Mouse (Mus musculus) cerebral cortex, adult 2 months (tissue): ENCODE data around the gene Ppp1r27.

ENCODE experiments used
- WGBS: fragments of 180-500 bp; shearing (Covaris S2); methylation state at CpG from one replicate; pipeline ENCODE4 v1.1.7; 2018; 5-methylcytosine and 5-hydroxymethylcytosine counted together

Gene Ppp1r27

DNA sequence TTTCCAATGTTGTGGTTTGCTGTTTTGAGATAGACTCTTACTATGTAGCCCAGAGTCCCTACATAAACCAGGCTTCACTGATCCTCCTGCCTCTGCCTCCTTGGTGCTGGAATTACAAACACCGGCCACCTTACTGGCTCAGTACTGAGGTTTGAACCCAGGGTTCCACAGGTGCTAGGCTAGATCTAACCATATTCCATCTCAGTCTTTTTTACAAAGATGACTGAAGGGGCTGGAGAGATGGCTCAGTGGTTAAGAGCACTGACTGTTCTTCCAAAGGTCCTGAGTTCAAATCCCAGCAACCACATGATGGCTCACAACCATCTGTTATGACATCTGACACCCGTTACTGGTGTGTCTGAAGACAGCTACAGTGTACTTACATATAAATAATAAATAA, 36.7 kb downstream of the Ppp1r27 start:
- 90% methylated on average over 2 of the region's 2 CpGs for WGBS

DNA sequence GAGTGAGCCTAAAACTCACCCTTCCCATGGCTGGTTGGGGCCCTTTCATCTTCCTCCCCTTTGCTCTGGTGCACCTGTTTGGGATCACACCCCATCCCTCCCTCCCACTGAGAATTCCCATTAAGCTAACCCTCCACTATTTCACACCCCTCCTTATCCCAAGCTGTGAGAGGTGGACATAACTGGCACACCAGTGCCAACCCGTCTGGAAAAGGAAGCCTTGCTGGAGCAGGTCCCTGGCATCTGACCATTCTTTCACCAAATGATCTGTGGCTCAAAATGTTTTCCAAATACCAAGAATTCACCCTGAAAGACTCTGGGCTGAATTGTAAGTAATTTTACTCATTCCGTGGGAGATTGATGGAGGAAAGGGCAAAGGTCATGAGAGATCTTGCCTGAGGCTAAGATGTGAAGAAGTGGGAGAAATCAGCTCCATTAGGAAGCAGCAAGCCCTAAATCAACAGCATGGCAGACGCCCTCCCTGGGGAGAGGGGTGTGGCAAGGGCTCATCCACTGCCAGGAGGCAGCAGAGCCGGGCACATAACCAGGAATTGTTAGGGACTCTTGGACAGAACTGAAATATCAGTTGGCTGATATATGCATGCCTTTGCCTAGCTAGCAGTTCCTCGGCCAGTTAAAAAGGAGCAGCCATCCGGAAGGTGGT, 38.0 kb downstream of the Ppp1r27 start:
- WGBS = 45% methylated on average over 6 of the region's 6 CpGs

DNA sequence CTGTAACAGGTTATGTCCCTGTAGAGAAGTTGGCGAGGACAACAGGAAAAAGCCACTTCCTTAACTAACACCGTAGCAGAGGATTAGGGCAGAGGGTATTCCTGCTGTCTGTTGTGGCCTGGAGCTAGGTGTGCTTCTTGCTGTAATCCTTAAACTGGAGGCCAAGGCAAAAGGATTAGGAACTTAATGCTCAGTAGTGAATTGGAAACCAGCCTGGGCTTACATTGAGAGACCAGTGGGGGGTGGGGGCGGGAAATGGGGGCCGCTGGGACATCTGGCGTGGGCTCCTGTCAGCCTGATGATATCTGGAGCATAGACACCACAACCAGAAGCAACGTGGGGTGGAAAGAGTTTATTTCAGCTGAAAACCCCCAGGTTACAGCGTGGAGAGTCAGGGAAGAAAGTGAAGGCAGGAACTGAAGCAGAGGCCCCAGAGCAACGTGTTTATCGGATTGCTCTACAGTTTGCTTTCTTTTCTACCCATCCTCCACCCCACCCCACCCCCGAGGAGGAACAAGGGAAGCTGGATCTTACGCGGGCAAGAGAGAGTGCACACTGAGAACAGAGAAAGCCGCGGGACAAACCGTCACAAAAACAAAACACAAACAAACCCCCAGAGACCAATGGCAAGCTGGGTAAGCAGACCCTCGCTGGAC, 40.4 kb downstream of the Ppp1r27 start:
- 13% methylated on average over 16 of the region's 16 CpGs for WGBS

DNA sequence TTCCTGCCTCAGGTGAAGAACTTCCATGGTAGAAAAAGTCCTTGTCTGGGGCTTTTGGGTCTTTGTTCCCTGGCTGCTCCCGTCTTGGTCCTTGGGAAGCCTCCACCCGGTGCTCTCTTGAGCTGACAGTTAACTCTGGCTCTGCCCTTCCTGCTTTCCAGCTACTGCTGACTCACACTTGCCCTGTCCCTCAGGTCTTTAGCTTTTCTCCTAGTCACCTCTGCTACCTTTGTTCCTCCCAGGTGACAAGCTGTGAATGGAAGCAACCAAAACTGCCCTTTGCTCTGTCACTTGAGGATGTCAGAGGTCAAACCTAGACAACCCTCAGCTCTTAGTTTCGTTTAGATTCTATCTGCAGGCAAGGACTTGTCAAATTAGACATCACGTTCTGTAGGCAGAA, 41.0 kb downstream of the Ppp1r27 start:
- WGBS = 66% methylated on average over 4 of the region's 4 CpGs

DNA sequence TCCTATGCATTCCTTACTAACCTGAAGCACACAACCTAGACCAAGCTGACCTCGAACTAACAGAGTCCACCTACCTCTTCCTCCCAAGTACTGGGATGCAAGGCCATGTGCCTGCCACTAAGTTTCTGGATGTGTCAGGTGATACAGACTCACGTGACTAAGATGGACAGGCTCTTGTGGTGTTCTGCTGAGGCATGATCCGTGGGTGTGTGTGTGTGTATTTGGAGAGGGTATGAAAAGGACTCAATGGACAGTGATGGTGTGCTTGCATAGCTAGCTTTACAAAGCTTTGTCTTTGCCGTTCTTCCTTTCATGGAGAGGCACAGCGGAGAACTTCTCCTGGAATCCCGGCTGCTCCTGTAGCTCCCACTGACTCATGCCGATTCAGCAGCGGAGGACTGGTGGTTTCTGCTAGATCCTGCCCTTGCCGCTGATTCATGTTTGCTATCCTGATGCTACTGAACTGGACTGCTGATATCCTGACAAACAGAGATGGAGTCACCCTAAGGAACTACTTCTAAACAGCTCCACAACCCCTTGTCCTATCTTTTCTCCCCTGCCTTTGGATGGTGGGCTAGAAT, 42.6 kb downstream of the Ppp1r27 start:
- 81% methylated on average over 9 of the region's 9 CpGs for WGBS

DNA sequence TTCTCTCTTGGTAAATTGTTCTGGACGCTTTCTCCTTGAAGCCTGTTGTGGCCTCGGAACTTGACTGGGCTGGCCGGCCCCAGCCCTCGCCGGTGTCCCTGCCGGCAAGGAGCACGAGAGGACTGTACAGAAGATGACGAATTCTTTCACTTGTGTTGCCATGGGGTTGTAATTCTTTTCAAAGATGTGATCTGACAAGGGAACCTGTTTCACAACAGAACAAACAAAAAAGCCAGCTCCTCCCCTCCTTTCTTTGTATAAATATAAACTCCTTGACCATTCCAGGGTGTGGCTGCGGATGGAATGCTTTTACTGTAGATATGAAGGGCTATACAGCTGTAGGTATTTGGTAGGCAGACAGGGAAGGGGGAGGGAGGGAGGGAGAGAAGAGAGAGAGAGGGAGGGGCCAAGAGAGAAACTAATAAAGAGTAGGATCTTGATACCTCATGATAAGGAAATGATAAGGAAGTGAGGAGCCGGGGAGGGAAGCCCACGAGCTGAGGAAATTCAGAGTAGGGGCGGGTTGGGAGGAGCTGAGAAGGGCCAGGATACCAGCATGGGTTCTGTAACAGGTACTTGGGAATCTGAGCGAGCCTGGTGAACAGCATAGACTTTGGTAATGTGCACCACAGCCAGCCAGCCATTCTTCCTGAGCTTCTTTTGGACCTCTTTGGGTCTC, 43.2 kb downstream of the Ppp1r27 start:
- WGBS = 89% methylated on average over 13 of the region's 13 CpGs

DNA sequence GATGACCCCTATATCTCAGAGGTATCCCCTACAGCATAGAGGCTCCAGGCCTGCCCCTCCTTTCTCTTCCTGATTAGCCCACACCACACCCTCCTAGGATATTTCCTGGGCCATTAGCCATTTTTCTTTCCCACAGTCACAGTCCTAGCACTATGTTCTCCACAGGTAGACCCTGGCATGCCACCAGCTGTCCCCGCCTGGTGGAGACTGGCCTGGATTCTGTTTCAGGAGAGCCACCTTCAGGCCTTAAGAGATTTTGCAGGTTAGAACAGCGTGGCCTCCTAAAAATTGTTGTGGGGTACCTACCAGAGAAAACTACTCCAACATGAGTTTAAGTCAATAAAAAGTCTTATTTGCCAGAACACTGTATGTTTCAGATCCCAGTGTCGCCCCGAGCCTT, 44.0 kb downstream of the Ppp1r27 start:
- WGBS = 72% methylated on average over 4 of the region's 4 CpGs

DNA sequence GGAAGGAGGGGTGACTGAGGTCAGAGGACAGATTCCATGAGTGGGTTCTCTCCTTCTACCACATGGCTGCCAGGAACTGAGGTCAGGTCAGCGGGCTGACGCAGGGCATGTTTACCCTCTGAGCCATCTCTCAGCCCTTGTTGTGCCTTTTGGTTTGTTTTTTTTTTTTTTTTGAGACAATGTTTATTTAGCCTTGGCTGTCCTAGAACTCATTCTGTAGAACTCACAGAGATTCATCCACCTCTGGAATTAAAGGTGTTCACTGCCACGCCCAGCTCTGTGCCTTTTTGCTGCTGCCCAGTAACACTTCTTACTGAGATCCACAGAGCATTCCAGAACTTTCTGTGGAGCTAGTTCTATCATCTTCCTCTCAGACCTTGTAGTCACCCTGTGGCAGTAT, 45.3 kb downstream of the Ppp1r27 start:
- 87% methylated on average over 3 of the region's 3 CpGs for WGBS

DNA sequence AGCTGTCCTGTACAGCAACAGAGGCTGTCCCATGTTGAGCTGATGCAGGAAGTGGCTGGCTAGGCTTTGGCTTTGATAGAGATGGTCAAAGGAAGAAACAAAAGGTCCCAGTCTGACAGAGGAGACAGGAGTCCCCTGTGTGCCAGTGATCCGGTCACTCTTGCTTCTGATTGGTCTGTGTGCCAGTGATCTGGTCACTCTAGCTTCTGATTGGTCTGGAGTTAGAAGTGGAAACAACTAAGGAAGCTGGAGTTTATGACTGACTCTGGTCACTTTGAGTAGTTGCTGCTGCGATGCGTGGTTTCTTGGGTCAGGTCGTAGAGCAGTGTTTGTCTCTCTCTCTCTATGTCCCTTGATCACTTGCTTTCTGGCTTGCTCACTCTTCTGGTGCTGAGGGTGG, 49.2 kb downstream of the Ppp1r27 start:
- WGBS = 80% methylated on average over 4 of the region's 4 CpGs

DNA sequence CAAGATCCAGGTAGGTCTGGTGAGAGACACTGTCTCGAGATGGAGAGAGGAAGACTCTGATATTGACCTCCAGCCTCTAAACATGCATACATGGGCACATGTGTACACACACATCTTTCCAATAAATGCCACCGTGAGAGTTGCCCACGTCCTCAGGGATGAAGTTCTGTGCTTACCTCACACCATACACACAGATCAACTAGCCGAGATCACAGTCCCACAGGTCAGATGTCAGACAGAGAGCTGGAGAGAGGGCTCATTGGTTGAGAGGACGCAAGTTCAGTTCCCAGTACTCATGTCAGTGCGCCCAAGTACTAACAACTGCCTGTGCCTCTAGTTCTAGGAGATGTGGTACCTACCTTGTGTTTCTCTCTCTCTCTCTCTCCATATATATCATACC, 49.9 kb downstream of the Ppp1r27 start:
- 56% methylated on average over 6 of the region's 6 CpGs for WGBS

DNA sequence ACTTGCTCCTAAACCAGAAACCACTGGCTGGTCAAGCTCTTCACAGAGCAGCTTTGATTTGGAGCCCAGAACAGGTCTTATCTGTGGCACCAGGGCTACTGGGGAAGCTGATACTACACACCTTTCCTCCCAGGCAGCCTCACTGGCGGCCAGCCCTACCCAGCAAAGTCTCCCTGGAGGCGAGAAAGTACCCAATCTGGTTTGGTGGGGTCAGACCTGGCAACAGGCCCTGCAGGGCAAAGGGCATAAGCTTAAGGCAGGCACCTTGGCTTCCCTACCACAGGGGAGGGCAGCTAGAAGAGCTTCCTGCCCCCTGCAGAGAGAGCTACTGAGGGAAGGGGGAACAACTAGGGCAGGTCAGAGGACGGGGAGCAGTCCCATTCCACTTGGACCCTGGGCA, 50.6 kb downstream of the Ppp1r27 start:
- WGBS = 21% methylated on average over 3 of the region's 3 CpGs
